Mouse (Mus musculus): ENCODE measurements around the gene Pcsk5. TPM values are rescaled to one million over a fixed set of nuclear protein-coding genes. Genes with fewer than 3 reads are reported as not detected.

Pcsk5 gene
- polyA plus RNA-seq, 1 experiment from 2014 or later: 10.0 TPM

DNA sequence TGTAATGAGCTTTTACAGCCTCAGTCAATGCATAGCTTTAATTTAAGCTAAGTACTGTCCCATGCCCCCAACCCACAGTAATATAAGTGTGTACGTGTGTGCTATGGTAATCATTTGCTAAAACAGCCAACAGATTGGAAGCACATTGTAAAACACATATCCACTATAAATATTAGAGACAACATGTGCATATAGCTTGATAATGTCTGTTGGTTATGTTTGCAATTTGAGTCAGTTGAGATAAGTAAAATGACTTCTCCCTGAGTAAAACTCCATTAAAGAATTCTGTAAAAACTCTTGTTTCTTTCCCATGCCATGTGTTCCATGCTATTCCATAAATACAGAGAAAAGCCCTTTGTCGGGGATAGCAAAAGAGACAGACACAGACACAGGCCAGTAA lies 4.2 kb upstream of the Pcsk5 start:
- Histone ChIP-seq H3K27ac (ENCODE audit: low read length) (no peak overlapping the region), H3K9me3 (replicated peaks; ENCODE audit: control insufficient read depth, low read length) (no peaks in the 10 kb centered on the region), H3K9ac (ENCODE audit: low read length) (no peak overlapping the region), H3K36me3 (ENCODE audit: control insufficient read depth, insufficient read depth) (no peaks in the 10 kb centered on the region), H3K4me2 (ENCODE audit: low read depth, low read length) (no peak overlapping the region), H3K4me1 (ENCODE audit: control insufficient read depth, insufficient read depth, low read length) (peaks cover 21% of the 10 kb centered on the region), H3K27me3 (ENCODE audit: control insufficient read depth, insufficient read depth, low read length) (no peaks in the 10 kb centered on the region), H3K4me3 (ENCODE audit: low read length) (no peak overlapping the region)
- 83% methylated on average over 2 of the region's 2 CpGs for WGBS
- no peak for ATAC-seq (replicated peaks; ENCODE audit: extremely low read depth, insufficient read depth, low FRiP score)

DNA sequence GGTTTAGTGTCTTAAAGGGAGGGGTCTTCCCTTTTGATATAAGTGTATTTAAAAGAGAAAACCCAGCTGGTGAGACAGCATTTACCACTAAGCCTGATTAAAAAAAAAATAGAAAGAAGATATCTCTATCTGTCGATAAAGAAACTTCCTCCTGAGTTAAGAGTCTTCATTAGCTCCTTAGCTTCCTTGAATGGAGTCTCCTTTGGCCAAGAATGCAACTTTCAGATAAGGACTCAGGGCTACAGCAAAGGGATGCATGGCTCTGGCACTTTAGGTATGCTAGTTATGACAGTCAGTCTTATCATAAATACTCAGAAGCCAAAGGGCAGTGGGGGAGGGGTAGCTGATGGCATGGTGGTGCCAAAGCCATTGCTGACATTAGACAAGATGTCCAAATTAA lies 2.4 kb upstream of the Pcsk5 start:
- H3K36me3 ChIP-seq (ENCODE audit: control insufficient read depth, insufficient read depth): no peaks in the 10 kb centered on the region
- H3K4me3 ChIP-seq (ENCODE audit: low read length): no peak overlapping the region
- H3K9me3 ChIP-seq (replicated peaks; ENCODE audit: control insufficient read depth, low read length): no peaks in the 10 kb centered on the region
- no peaks in the 10 kb centered on the region for H3K27me3 ChIP-seq (ENCODE audit: control insufficient read depth, insufficient read depth, low read length)
- whole genome bisulfite sequencing: 16% methylated on average over 1 of the region's 1 CpGs
- no peak overlapping the region for H3K4me2 ChIP-seq (ENCODE audit: low read depth, low read length)
- H3K4me1 ChIP-seq (ENCODE audit: control insufficient read depth, insufficient read depth, low read length): peaks cover 29% of the 10 kb centered on the region
- H3K27ac ChIP-seq (ENCODE audit: low read length): no peak overlapping the region
- no peak for ATAC-seq (replicated peaks; ENCODE audit: extremely low read depth, insufficient read depth, low FRiP score)
- H3K9ac ChIP-seq (ENCODE audit: low read length): no peak overlapping the region

DNA sequence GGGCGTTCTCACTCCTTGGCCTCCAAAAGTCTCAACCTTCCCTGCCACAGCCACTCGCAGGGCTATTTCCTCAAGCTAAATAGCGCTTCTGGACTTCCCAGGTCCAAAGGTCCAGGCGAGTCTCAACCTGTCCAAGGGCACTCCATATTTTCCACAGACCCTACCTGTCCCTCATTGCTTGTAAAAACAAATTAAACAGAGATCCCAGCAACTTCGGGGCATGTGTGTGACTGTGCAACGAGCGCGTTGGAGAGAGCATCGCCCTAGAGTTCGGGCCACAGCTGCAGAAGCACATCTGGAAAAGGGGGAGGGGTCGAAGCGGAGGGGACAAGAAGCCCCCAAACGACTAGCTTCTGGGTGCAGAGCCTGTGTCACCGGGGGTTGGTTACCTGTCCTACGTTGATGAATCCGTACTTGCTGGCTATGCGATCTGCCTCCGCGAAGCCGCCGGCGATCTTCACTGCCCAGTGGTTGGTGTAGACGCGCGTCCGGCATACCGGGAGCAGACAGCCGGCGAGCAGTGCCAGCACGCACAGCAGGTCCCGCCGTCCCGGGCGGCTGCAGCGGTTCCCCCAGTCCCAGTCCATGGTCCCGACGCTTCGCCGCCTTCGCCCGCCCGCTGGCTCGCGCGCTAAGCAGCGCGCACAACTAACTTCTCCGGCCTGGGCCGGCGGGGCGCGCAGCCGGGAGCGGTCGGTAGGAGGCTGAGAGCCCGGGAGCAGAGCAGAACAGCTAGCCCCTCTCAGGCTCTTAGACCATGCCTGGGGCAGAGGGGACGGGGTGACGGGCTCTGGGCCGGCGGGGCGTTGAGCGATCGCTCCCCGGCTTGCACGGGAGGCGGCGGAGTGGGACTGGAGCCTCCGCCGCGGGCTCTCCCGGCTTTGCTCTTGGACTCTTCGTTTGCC lies 614 bp downstream of the Pcsk5 start:
- WGBS: under 1% methylated on average over 67 of the region's 72 CpGs
- H3K4me3 ChIP-seq (ENCODE audit: low read length): peak overlapping the region; percentile 84
- peak; percentile 72 for ATAC-seq (replicated peaks; ENCODE audit: extremely low read depth, insufficient read depth, low FRiP score)

DNA sequence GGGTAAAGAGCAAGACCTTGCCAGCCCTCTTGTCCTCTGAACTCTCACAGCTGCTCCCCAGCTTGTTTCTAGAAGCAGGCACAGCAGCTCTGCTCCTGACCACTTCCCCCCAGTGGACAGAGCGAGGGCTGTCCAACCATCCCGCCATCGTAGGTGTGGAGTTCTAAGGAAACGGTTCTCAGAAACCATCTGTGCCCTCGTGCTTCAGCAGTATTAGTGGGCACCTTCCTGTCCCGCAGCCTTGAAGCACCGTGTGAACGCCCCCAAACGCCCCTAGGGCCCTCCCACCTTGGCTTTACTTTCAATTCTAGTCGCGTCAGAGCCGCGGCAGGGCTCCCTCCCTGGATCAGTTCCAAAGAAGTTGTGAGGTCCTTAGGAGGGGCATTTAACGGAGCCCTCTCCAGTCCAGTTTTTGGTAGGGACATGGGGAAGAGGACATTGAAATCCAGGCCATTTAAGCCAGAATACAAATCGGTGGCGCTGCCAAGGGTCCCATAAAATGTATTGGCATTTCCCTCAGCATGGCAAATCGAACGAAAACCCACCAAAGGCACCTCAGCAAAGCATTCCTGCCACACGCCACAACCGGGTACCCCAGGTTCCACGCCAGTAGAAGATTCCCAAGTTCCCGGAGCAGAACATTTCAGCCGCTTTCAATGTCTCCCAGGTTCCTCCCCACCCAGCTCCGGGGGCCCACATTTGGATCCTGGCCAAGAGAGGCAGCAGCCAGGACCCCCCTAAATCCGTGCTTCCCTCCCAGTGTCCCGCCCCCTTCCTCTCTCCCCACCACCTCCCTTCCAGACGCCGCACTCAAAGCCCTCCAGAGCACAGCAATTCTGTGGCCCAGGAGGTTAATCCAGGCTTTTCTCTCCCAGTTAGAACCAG lies 1.5 kb downstream of the Pcsk5 start:
- Histone ChIP-seq H3K27ac (ENCODE audit: low read length) (peak overlapping the region; percentile 93), H3K27me3 (ENCODE audit: control insufficient read depth, insufficient read depth, low read length) (no peaks in the 10 kb centered on the region), H3K4me1 (ENCODE audit: control insufficient read depth, insufficient read depth, low read length) (peaks cover 37% of the 10 kb centered on the region), H3K9ac (ENCODE audit: low read length) (peak overlapping the region; percentile 86), H3K4me2 (ENCODE audit: low read depth, low read length) (peak overlapping the region; percentile 98), H3K4me3 (ENCODE audit: low read length) (peak overlapping the region; percentile 84), H3K9me3 (replicated peaks; ENCODE audit: control insufficient read depth, low read length) (no peaks in the 10 kb centered on the region), H3K36me3 (ENCODE audit: control insufficient read depth, insufficient read depth) (no peaks in the 10 kb centered on the region)
- ATAC-seq (replicated peaks; ENCODE audit: extremely low read depth, insufficient read depth, low FRiP score): no peak
- WGBS: 0% methylated on average over 27 of the region's 28 CpGs

More for the DNA sequence above, 614 bp downstream of the Pcsk5 start:
- H3K27ac ChIP-seq (ENCODE audit: low read length): peak overlapping the region; percentile 93
- no peaks in the 10 kb centered on the region for H3K9me3 ChIP-seq (replicated peaks; ENCODE audit: control insufficient read depth, low read length)
- H3K9ac ChIP-seq (ENCODE audit: low read length): peak overlapping the region; percentile 86
- no peaks in the 10 kb centered on the region for H3K27me3 ChIP-seq (ENCODE audit: control insufficient read depth, insufficient read depth, low read length)
- peaks cover 32% of the 10 kb centered on the region for H3K4me1 ChIP-seq (ENCODE audit: control insufficient read depth, insufficient read depth, low read length)
- H3K36me3 ChIP-seq (ENCODE audit: control insufficient read depth, insufficient read depth): no peaks in the 10 kb centered on the region
- H3K4me2 ChIP-seq (ENCODE audit: low read depth, low read length): peak overlapping the region; percentile 98

DNA sequence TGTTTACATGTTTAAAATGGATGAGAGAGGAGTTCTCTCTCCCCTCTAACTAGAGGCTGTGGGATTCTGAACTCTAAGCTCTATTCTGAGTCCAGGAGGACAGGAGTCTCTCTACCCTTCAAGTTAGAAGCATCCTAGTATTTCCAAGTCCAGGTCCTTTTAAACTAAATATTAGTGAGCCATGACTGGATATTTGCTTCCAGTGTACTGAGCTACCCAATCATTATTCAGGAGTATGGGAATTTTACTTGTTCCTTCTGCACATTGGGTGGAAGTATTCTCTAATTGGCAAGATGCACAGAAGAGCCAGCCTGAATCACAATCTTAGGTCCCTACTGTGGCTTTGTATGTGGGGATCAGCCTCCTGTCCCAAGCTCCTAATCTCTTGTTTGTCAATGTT lies 2.5 kb downstream of the Pcsk5 start:
- no peak overlapping the region for H3K9ac ChIP-seq (ENCODE audit: low read length)
- H3K4me1 ChIP-seq (ENCODE audit: control insufficient read depth, insufficient read depth, low read length): peaks cover 34% of the 10 kb centered on the region
- no peaks in the 10 kb centered on the region for H3K36me3 ChIP-seq (ENCODE audit: control insufficient read depth, insufficient read depth)
- ATAC-seq (replicated peaks; ENCODE audit: extremely low read depth, insufficient read depth, low FRiP score): no peak
- no peaks in the 10 kb centered on the region for H3K27me3 ChIP-seq (ENCODE audit: control insufficient read depth, insufficient read depth, low read length)
- H3K4me2 ChIP-seq (ENCODE audit: low read depth, low read length): peak overlapping the region; percentile 98; the same call in 1 of the 2 replicates
- no peak overlapping the region for H3K27ac ChIP-seq (ENCODE audit: low read length)
- no peaks in the 10 kb centered on the region for H3K9me3 ChIP-seq (replicated peaks; ENCODE audit: control insufficient read depth, low read length)
- no peak overlapping the region for H3K4me3 ChIP-seq (ENCODE audit: low read length)

DNA sequence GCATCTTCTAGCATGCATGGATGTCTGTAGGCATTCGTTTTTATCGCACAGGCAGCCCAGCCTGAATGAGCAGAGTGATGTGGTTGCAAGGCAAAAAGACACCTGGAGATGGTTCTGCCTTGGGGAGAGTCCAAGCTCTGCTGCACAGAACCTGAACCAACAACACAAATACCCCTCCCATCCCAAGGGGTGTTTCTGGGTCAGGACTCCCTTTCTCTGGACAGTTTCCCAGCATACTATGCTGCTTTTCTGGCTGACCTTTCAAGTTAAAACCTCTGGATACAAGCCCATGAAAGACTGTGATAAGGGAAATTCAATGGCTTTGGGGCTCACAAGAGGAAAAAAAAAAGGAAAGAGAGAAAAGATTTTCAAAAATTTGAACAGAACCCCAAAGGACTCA lies 6.1 kb downstream of the Pcsk5 start:
- Histone ChIP-seq H3K27ac (ENCODE audit: low read length) (no peak overlapping the region), H3K9me3 (replicated peaks; ENCODE audit: control insufficient read depth, low read length) (no peaks in the 10 kb centered on the region), H3K4me2 (ENCODE audit: low read depth, low read length) (no peak overlapping the region), H3K4me3 (ENCODE audit: low read length) (no peak overlapping the region), H3K27me3 (ENCODE audit: control insufficient read depth, insufficient read depth, low read length) (no peaks in the 10 kb centered on the region), H3K36me3 (ENCODE audit: control insufficient read depth, insufficient read depth) (no peaks in the 10 kb centered on the region), H3K9ac (ENCODE audit: low read length) (no peak overlapping the region), H3K4me1 (ENCODE audit: control insufficient read depth, insufficient read depth, low read length) (peaks cover 14% of the 10 kb centered on the region)
- 93% methylated on average over 2 of the region's 2 CpGs for WGBS
- no peak for ATAC-seq (replicated peaks; ENCODE audit: extremely low read depth, insufficient read depth, low FRiP score)

DNA sequence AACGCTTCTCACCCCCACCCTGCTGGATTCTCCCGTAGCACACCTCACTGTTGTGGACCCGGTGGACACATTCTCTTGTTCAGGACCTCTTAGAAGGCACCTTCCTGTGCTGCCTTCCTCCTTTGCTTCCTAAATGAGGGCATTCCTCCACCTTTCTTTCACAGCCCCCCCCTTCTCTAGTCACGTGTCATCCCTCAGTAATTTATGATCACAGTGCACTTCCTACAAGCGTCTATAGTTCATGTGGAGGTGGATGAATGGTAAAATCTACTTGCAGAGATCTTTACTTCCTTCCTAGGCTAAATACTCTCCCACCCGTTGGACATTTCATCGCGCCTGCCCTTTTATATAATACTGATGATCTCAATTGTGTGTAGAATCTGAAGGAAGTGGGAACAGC lies 9.0 kb downstream of the Pcsk5 start:
- Histone ChIP-seq H3K9me3 (replicated peaks; ENCODE audit: control insufficient read depth, low read length) (no peaks in the 10 kb centered on the region), H3K36me3 (ENCODE audit: control insufficient read depth, insufficient read depth) (no peaks in the 10 kb centered on the region), H3K27me3 (ENCODE audit: control insufficient read depth, insufficient read depth, low read length) (no peaks in the 10 kb centered on the region), H3K4me1 (ENCODE audit: control insufficient read depth, insufficient read depth, low read length) (peaks cover 6% of the 10 kb centered on the region), H3K9ac (ENCODE audit: low read length) (no peak overlapping the region), H3K4me3 (ENCODE audit: low read length) (no peak overlapping the region), H3K4me2 (ENCODE audit: low read depth, low read length) (no peak overlapping the region), H3K27ac (ENCODE audit: low read length) (no peak overlapping the region)
- no peak for ATAC-seq (replicated peaks; ENCODE audit: extremely low read depth, insufficient read depth, low FRiP score)
- 71% methylated on average over 8 of the region's 8 CpGs for WGBS

DNA sequence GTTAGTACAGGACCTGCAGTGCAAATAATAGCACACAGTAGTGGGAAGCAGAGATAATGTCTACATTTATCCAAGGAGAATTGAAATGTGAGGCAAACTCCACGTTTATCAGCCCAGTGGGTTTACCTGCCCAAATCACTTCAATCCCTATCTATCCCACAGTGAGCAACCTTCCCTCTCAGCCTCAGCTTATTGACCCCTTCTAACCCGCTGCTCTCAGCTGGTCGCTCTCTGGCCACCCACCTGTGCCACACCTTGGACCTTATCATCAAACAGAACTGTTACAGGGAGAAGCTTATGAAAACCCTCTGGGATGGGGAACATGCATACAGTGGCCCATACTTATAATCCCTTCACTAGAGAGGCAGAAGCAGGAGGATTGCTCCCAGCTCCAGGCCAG lies 10.7 kb downstream of the Pcsk5 start:
- H3K4me2 ChIP-seq (ENCODE audit: low read depth, low read length): no peak overlapping the region
- no peak for ATAC-seq (replicated peaks; ENCODE audit: extremely low read depth, insufficient read depth, low FRiP score)
- no peaks in the 10 kb centered on the region for H3K9me3 ChIP-seq (replicated peaks; ENCODE audit: control insufficient read depth, low read length)
- H3K27me3 ChIP-seq (ENCODE audit: control insufficient read depth, insufficient read depth, low read length): no peaks in the 10 kb centered on the region
- H3K4me1 ChIP-seq (ENCODE audit: control insufficient read depth, insufficient read depth, low read length): peaks cover 4% of the 10 kb centered on the region
- no peak overlapping the region for H3K4me3 ChIP-seq (ENCODE audit: low read length)
- no peak overlapping the region for H3K27ac ChIP-seq (ENCODE audit: low read length)
- 58% methylated on average over 3 of the region's 3 CpGs for WGBS
- no peaks in the 10 kb centered on the region for H3K36me3 ChIP-seq (ENCODE audit: control insufficient read depth, insufficient read depth)
- no peak overlapping the region for H3K9ac ChIP-seq (ENCODE audit: low read length)

DNA sequence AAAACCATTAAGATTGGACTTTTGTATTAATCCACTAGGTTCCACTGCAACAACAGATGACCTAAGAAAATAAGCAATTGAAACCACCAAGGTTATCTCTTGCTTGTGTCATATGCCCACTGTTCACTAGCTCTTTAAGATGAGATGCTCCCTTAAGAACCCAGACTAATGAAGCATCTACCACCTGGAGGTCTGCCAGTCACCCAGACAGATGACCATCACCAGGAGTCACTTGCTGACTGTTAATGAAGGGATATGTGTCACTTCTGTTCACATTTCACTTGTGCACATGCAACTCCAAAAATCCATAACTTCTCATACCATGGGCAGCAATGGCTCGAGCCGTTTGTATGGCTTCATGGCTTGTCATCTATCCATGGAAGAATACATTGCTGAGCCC lies 17.4 kb downstream of the Pcsk5 start:
- H3K27me3 ChIP-seq (ENCODE audit: control insufficient read depth, insufficient read depth, low read length): no peaks in the 10 kb centered on the region
- 91% methylated on average over 2 of the region's 2 CpGs for WGBS
- no peaks in the 10 kb centered on the region for H3K4me1 ChIP-seq (ENCODE audit: control insufficient read depth, insufficient read depth, low read length)
- no peak overlapping the region for H3K4me2 ChIP-seq (ENCODE audit: low read depth, low read length)
- H3K36me3 ChIP-seq (ENCODE audit: control insufficient read depth, insufficient read depth): no peaks in the 10 kb centered on the region
- no peak overlapping the region for H3K9ac ChIP-seq (ENCODE audit: low read length)
- no peak overlapping the region for H3K4me3 ChIP-seq (ENCODE audit: low read length)
- no peak overlapping the region for H3K27ac ChIP-seq (ENCODE audit: low read length)
- ATAC-seq (replicated peaks; ENCODE audit: extremely low read depth, insufficient read depth, low FRiP score): no peak
- H3K9me3 ChIP-seq (replicated peaks; ENCODE audit: control insufficient read depth, low read length): no peaks in the 10 kb centered on the region

Data from heart, embryonic 16.5 days (tissue).